Mouse (Mus musculus) hindbrain, embryonic 16.5 days (tissue): Measurements from ENCODE around the gene Eng. TPM values are rescaled to one million over a fixed set of nuclear protein-coding genes. Genes with fewer than 3 reads are reported as not detected.

Source experiments
- ATAC-seq: fragments of 200-750 bp; cut with Nextera tagmentation; 2 replicates; pipeline ENCODE4 v1.8.0; 2017; ENCODE audit warnings: moderate TSS enrichment, moderate library complexity
- H3K27ac ChIP-seq: fragments of 300-500 bp; sonication (generic); 2 replicates; pipeline ENCODE4 v1.5.1; 2014; ENCODE audit warnings: low read depth, mild to moderate bottlenecking, control low read depth, low read length, moderate library complexity
- H3K27me3 ChIP-seq: fragments of 300-500 bp; sonication (generic); replicated peaks from 2 replicates; pipeline ENCODE4 v1.6.1; 2014; ENCODE audit warnings: low read length; ENCODE audit not compliant: control insufficient read depth, insufficient read depth
- H3K36me3 ChIP-seq: fragments of 300-500 bp; sonication (generic); 2 replicates; pipeline ENCODE4 v1.6.1; 2014; ENCODE audit warnings: mild to moderate bottlenecking, low read length, moderate library complexity, mixed read lengths; ENCODE audit not compliant: control insufficient read depth, insufficient read depth
- H3K4me1 ChIP-seq: fragments of 300-500 bp; sonication (generic); 2 replicates; pipeline ENCODE4 v1.6.1; 2014; ENCODE audit warnings: low read depth, low read length; ENCODE audit not compliant: control insufficient read depth, insufficient read depth
- H3K4me2 ChIP-seq: fragments of 300-500 bp; sonication (generic); 2 replicates; pipeline ENCODE4 v1.6.1; 2014; ENCODE audit warnings: mild to moderate bottlenecking, low read length, control low read depth, moderate library complexity
- H3K4me3 ChIP-seq: fragments of 300-500 bp; sonication (generic); 2 replicates; pipeline ENCODE4 v1.5.1; 2014; ENCODE audit warnings: mild to moderate bottlenecking, low read length, control low read depth, moderate library complexity
- H3K9ac ChIP-seq: fragments of 300-500 bp; sonication (generic); 2 replicates; pipeline ENCODE4 v1.6.1; 2014; ENCODE audit warnings: low read depth, mild to moderate bottlenecking, control low read depth, low read length, moderate library complexity
- H3K9me3 ChIP-seq: fragments of 300-500 bp; sonication (generic); 2 replicates; pipeline ENCODE4 v1.6.1; 2014; ENCODE audit warnings: mild to moderate bottlenecking, low read length, moderate library complexity; ENCODE audit not compliant: control insufficient read depth
- WGBS: fragments of 180-500 bp; shearing (Covaris S2); extraction: QIAGEN DNeasy Blood & Tissue Kit; methylation state at CpG from one replicate; pipeline ENCODE4 v1.1.7; 2014; 5-methylcytosine and 5-hydroxymethylcytosine counted together
- microRNA counts: library from miRNA; unstranded; fragments of <30 nt; microRNA quantifications from one replicate; lab custom pipeline; 2016
- microRNA-seq: library from miRNA; unstranded; fragments of <30 nt; microRNA quantifications from one replicate; pipeline ENCODE4, GENCODE M21; 2017
- polyA plus RNA-seq: library from polyadenylated mRNA; unstranded; fragments of >200 nt; fragmentation: Nextera tagmentation; extraction: Ambion mirVana; gene quantifications from 2 replicates; pipeline ENCODE4 v1.2.1, GENCODE M21; 2015

Gene Eng
- polyA plus RNA-seq, 1 experiment from 2014 or later: 34.2 TPM

DNA sequence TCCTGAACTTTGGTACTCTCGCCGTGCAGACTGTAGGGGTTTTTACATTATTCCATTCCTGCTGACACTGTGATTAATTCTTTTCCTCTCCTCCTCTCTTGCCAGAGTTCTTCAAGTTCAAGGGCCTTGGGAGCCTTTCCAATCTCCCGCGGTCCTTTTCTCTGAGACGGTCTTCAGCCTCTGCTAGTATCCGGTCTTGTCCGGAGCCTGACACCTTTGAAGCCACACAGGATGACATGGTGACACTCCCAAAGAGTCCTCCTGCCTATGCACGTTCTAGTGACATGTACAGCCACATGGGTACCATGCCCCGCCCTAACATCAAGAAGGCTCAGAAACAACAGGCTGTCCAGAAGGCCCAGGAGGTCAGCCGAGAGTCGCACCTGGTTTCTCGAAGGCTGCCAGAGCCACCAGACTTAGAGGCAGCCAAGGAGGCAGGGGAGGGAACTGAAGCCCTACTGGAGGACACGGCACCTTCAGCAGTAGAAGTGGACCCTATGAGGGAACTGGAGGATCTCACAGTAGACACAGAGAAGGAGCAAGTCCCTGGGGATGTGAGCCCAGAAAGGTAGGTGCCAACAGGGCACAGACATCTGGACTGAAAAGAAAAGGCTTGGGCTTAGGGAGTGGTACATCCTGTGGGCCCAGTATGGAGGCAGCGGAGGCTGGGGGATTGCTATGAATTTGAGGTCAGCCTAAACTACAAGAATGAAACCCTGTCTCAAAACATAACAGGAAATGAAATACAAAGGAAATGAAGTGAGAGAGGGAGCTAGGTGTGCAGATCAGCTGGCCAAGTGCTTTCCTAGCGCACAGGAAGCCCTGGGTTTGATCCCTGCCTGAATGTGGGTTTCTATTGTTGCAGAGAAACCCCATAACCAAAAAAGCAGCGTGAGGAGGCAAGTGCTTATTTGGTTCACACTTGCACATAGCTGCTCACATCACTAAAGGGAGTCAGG is 78.7 kb downstream of the Eng start:
- no peak for ATAC-seq
- Histone ChIP-seq H3K4me1 (peaks cover 3% of the 10 kb centered on the region; the same call in 1 of the 2 replicates), H3K4me2 (no peak overlapping the region), H3K36me3 (no peaks in the 10 kb centered on the region), H3K4me3 (no peak overlapping the region), H3K9me3 (no peaks in the 10 kb centered on the region), H3K27me3 (no peaks in the 10 kb centered on the region), H3K27ac (no peak overlapping the region), H3K9ac (no peak overlapping the region)
- WGBS: 77% methylated on average over 16 of the region's 16 CpGs

DNA sequence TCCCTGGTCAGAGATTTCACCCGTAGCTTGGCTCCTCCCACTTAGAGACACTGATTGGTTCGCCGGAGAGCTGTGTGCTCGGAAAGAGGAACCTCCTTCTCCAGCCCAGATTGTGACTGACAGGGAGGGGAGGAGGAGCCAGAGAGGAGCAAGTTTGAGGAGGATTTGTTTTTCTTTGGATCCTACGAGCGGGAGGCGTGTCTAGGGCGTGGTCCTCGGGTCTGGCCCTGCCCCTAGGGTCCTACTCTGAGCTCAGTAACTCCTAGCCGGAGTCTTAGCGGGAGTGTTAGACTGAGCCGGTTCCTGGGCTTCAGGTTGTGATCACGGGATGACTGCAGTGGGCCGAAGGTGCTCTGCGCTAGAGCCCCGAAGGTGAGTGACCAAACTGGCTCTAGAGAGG is 81.0 kb downstream of the Eng start:
- H3K9ac ChIP-seq: peak overlapping the region; percentile 41
- ATAC-seq: peak; percentile 98
- H3K27me3 ChIP-seq: no peaks in the 10 kb centered on the region
- H3K4me3 ChIP-seq: peak overlapping the region; percentile 35
- peaks cover 3% of the 10 kb centered on the region; the same call in 1 of the 2 replicates for H3K4me1 ChIP-seq
- H3K9me3 ChIP-seq: no peaks in the 10 kb centered on the region
- no peaks in the 10 kb centered on the region for H3K36me3 ChIP-seq
- peak overlapping the region; percentile 31; the same call in 1 of the 2 replicates for H3K27ac ChIP-seq
- 2% methylated on average over 16 of the region's 16 CpGs for WGBS
- peak overlapping the region; percentile 57 for H3K4me2 ChIP-seq

DNA sequence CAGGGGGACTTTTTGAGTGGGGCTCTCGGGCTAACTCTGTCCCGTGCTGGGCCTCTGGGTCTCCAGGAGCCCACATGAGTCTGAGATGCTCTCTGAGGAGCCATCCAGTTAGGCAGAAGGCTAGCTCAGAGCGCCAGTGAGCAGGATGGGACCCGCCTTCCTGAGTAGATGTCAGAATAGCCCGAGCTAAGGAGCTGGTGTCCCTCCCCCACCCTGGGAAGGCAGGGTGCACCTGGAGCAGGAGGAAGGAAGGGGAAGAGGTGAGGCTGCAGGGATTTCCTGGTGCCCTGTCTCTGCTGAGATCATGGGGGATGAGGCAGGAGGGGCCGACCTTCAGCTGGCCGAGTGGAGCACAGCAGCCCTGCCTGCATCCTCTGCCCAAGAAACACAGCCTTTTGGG is 82.1 kb downstream of the Eng start:
- peaks cover 3% of the 10 kb centered on the region; the same call in 1 of the 2 replicates for H3K4me1 ChIP-seq
- no peaks in the 10 kb centered on the region for H3K27me3 ChIP-seq
- H3K9ac ChIP-seq: no peak overlapping the region
- no peak overlapping the region for H3K4me3 ChIP-seq
- ATAC-seq: no peak
- no peaks in the 10 kb centered on the region for H3K36me3 ChIP-seq
- WGBS: 57% methylated on average over 7 of the region's 7 CpGs
- no peaks in the 10 kb centered on the region for H3K9me3 ChIP-seq
- H3K4me2 ChIP-seq: no peak overlapping the region
- H3K27ac ChIP-seq: no peak overlapping the region; the same call in 1 of the 2 replicates

DNA sequence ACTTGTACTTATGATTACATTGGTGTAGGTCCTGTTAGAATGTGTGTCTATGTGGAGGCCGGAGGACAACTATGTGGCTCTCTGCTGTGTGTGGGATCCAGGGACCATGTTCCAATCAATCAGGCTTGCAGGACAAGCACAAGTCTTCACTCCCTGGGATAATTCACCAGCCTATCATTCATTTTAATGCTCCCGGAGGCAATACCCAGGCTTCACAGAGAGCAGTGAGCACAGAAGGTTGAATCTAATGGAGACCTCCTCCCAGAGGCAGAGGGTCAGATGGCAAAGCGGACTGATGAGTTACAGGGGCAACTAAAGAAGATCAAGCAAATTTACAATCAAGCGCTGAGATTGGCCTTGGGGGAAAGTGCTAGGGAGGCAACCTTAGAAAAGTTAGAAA is 83.2 kb downstream of the Eng start:
- Histone ChIP-seq H3K36me3 (no peaks in the 10 kb centered on the region), H3K27me3 (no peaks in the 10 kb centered on the region), H3K27ac (no peak overlapping the region), H3K4me2 (no peak overlapping the region), H3K9ac (no peak overlapping the region), H3K9me3 (no peaks in the 10 kb centered on the region), H3K4me1 (peaks cover 3% of the 10 kb centered on the region; the same call in 1 of the 2 replicates), H3K4me3 (no peak overlapping the region)
- ATAC-seq: no peak
- 73% methylated on average over 4 of the region's 4 CpGs for WGBS

DNA sequence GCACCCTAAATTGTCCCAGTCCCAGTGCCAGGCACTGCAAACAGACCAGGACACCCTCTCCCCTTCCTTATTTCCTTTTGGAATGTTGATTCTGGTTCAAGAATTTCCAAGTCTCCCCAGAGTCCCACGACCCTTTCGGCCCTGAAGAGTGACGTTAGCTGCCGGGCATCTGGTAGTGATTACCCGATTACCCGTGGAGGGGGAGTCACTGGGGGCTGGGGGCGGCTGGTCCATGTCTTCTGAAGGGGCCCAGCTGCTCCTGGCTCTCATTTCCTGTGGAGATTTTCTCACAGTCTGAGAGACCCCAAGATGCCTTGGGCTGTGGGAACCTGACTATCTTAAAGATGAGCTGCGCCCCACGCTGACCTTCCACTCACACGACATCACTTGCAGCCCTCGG is 84.5 kb downstream of the Eng start:
- Histone ChIP-seq H3K9me3 (no peaks in the 10 kb centered on the region), H3K4me1 (peaks cover 3% of the 10 kb centered on the region; the same call in 1 of the 2 replicates), H3K36me3 (no peaks in the 10 kb centered on the region), H3K4me2 (no peak overlapping the region), H3K27ac (no peak overlapping the region), H3K9ac (no peak overlapping the region), H3K27me3 (no peaks in the 10 kb centered on the region), H3K4me3 (no peak overlapping the region)
- WGBS: 44% methylated on average over 11 of the region's 11 CpGs
- no peak for ATAC-seq

DNA sequence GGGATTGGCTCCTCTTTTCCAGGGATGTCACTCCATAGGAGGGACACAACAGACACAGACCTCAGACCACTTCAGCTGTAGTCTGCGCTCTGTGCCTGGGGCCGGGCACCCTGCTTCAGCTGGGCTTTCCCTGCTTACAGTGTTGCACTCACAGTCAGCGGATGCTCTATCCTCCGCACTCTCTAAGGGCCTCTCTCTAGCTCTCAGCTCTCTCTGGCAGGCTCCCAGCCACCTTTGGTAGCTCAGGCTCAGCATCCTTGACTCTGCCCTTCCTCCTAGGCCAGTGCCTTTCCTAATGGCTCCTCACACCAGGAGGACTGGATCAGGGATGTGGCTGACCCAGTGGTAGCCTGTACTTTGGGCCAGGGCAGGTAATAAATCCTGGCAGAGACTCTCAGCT is 85.5 kb downstream of the Eng start:
- Histone ChIP-seq H3K36me3 (no peaks in the 10 kb centered on the region), H3K4me2 (no peak overlapping the region), H3K9ac (no peak overlapping the region), H3K9me3 (no peaks in the 10 kb centered on the region), H3K4me3 (no peak overlapping the region), H3K4me1 (peaks cover 3% of the 10 kb centered on the region; the same call in 1 of the 2 replicates), H3K27ac (no peak overlapping the region), H3K27me3 (no peaks in the 10 kb centered on the region)
- ATAC-seq: no peak
- WGBS: 74% methylated on average over 4 of the region's 4 CpGs

MicroRNAs within 50 kb of the gene (microRNA counts, 519-probe panel; counts per million panel counts)
- microRNA mmu-miR-1954 (lab: Ali Mortazavi, UCI): not detected
- 1,926 counts per million, percentile 24 among the panel's probes with 10 or more counts for microRNA mmu-miR-2861 (lab: Ali Mortazavi, UCI)

Small RNA genes within 50 kb of the gene (microRNA-seq; reads per million reads assigned to microRNA genes)
- gene Gm47291: not detected
- gene Mir1954: not detected
- gene Mir2861: not detected
- not detected for gene Mir3960
- gene Mir8093: not detected

Other genes starting within 250 kb of the Eng start
- gene Naif1, start 196.1 kb upstream of the Eng start, polyA plus RNA-seq: 5.1 and 5.2 TPM in 2 replicates
- gene Slc25a25, start 195.2 kb upstream of the Eng start, polyA plus RNA-seq: 55.0 and 60.6 TPM in 2 replicates
- gene Fam102a, start 111.3 kb upstream of the Eng start, polyA plus RNA-seq: 7.3 and 7.9 TPM in 2 replicates
- 142 and 150 TPM in 2 replicates for gene Dpm2, start 75.7 kb upstream of the Eng start, polyA plus RNA-seq
- 16.9 and 20.4 TPM in 2 replicates for gene Pip5kl1, start 71.8 kb upstream of the Eng start, polyA plus RNA-seq
- gene 9430097D07Rik, start 70.9 kb upstream of the Eng start, polyA plus RNA-seq: 0.72 and 1.6 TPM in 2 replicates
- gene St6galnac4, start 59.5 kb upstream of the Eng start, polyA plus RNA-seq: 49.6 and 54.3 TPM in 2 replicates
- gene St6galnac6, start 46.9 kb upstream of the Eng start, polyA plus RNA-seq: 29.5 and 35.4 TPM in 2 replicates
- gene Ak1, start 24.8 kb upstream of the Eng start, polyA plus RNA-seq: 111 and 117 TPM in 2 replicates
- 20.2 and 20.9 TPM in 2 replicates for gene Fpgs, start 57.5 kb downstream of the Eng start, polyA plus RNA-seq
- gene Cdk9, start 66.5 kb downstream of the Eng start, polyA plus RNA-seq: 63.6 and 69.4 TPM in 2 replicates
- gene Sh2d3c, start 74.5 kb downstream of the Eng start, polyA plus RNA-seq: 58.5 and 58.6 TPM in 2 replicates
- 2.6 and 3.4 TPM in 2 replicates for gene 6330409D20Rik, start 94.4 kb downstream of the Eng start, polyA plus RNA-seq
- gene Tor2a, start 110.6 kb downstream of the Eng start, polyA plus RNA-seq: 50.8 and 56.9 TPM in 2 replicates
- 0.53 and 0.60 TPM in 2 replicates for gene Ttc16, start 129.0 kb downstream of the Eng start, polyA plus RNA-seq
- gene Ptrh1, start 129.2 kb downstream of the Eng start, polyA plus RNA-seq: 6.5 and 6.8 TPM in 2 replicates
- 0.75 and 1.1 TPM in 2 replicates for gene Cfap157, start 137.8 kb downstream of the Eng start, polyA plus RNA-seq
- 357 and 362 TPM in 2 replicates for gene Stxbp1, start 200.7 kb downstream of the Eng start, polyA plus RNA-seq
- 31.7 and 37.0 TPM in 2 replicates for gene Fam129b, start 229.5 kb downstream of the Eng start, polyA plus RNA-seq